Mouse (Mus musculus) urinary bladder, adult 18-20 months (tissue): ENCODE measurements around the gene Mllt6.

Source experiments
- DNase-seq, 2 experiments: peaks; one replicate each; pipeline ENCODE4 v3.0.0; 2022; ENCODE audit warnings: low spot score in 2 of 2, mixed read lengths in 2 of 2

Gene Mllt6

DNA sequence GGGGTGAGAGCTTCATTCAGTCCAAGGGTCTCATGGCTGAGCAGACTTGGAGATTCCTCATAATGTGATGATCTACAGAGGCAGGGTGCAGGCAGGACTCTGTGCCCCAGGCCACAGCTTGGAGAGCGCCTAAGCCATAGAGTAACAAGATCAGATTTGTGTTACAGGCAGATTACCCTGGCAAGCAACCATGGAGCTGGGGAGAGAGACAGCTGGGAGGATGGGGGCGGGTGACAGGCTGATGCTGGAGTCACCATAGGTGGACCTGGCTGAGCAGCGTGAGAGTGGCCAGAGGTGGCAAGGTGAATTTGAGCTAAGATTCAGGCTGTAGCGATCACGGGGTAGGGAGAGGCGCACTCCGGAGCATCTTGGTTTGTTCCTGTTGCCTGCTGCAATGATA, 4.9 kb downstream of the Mllt6 start:
- no peak for DNase-seq

DNA sequence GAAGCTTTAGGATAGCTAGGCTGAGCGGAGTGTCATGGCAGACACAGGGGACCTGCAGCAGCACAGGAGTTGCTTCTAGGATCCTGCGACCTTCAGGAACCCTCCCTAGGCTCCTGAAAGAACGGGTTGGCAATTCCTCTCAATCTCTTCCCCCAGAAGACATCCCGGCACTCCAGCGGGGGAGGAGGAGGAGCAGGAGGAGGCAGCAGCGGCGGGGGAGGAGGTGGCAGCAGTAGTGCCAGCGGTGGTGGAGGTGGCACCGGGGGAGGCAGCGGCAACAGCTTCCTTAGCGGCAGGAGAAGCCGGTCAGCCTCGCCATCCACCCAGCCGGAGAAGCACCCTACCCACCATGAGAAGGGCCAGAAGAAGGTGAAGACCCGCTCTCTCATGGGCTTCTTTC, 6.1 kb downstream of the Mllt6 start:
- DNase-seq = no peak

DNA sequence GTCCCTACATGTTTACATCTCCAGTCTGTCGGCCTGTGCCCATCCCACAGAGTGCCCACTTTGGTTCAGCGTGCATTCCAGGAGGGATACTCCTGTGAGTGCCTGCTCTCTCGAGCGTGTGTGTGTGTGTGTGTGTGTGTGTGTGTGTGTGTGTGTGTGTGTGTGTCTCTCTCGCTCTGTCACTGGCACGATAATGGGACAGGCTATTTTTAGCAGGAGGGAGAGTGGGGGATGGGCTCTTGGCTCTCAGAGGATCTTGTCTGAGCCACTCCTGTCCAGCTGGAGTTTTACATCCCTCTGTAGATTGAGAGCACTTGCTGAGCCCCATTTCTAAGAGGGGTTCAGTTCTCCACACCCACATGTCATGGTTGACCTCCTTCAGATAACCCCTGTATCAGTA, 6.6 kb downstream of the Mllt6 start:
- no peak for DNase-seq

DNA sequence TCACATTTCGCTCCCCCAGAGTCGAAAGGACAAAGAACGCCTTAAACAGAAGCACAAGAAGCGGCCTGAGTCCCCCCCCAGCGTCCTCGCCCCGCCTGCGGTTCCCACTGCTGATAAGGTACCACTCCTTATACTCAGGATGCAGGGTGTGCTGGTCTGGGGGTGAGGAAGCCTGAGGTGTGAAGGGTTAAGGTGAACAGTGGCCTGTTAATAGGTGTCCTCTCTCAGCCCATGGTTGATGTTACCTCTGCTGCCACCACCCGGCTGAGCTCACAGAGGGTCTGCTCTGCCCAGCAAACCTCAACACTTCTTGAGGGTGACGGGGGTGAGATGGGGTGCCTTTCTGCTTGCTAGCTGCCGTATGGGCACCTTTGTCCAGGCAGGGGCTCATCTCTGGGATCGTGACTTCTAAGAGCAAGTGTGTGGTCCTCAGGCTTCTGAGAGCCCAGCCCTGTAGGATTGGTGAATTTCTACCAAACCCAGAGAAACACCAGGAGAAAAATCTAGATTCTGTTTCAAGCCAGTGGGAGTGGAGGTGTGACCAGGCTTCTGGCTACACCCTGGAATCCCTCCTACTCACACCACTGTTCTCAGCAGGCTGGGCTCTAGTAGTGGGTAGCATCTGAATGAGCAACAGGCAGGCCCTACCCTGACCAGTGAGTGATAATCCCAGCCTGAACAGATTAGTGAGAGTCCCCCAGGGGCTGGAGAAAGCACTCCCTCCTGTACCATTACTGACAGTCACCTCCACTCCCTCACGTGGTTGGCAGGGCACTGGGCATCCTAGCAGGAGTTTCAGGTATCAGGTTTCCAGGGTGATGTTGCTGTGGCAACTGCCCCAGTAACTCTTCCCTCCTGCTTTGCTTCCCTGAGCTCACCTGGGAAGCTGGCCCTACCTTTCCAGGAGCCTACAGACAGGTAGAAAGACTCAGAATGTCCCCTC, 7.3 kb downstream of the Mllt6 start:
- no peak for DNase-seq

- no peak for DNase-seq
Measured at GRCm38 (mm10) chr11:97671177-97671527, 7.9 kb downstream of the Mllt6 start.

DNA sequence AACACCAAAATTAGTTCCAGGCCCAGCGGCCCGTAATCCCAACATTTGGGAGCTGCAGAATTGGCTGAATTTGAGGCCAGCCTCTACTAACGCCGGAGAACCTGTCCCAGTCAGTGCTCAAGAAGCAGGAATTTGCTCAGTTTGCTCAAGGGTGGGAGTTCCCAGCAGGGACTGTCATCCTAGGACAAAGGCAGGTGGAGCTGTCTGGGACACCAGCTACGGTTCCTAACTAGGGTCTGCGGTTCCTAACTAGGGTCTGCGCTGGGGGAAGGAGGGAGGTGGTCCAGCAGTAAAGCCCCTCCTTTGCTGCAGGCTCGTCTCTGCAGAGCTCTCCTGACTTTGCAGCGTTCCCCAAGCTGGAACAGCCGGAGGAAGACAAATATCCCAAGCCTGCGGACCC, 9.9 kb downstream of the Mllt6 start:
- DNase-seq = no peak

- no peak for DNase-seq
Measured at GRCm38 (mm10) chr11:97676050-97676754, 13.0 kb downstream of the Mllt6 start.

DNA sequence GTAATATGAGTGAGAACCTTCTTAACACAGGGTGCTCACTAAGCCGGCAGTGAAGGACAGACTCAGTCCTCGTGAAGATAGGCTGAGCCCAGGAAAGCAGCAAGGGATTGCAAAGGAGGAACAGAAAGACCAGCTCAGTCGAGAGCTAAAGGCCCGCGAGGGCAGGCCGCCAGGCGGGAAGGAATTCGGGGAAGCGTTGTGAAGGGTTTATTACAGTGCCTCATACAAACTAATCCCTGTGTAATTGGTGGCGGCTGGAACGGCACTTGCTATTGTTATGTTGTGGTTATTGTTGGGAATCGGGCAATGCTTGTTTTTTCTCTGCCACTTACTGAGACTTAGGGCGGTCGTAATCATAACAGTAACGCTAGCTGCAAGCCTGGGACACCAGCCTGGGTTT, 14.2 kb downstream of the Mllt6 start:
- no peak for DNase-seq

DNA sequence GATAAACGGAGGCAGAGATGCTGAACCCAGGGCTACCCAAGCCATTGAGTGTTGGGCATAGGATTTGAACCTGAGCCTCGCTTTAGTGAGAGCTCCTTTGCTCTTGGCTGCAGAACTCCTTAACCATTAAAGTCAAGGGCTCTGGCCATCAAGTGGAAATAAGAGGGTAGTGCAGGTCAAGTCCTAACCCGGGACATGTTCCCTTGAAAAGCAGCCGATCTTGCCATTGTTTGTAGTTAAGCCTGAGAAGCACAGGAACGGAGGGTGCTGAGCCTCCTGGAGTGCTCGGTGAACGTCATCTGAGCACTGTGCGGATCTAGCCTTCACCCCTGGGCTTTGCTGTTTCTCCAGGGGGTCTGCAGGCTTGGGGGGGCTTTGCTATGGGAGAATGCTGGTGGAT, 14.6 kb downstream of the Mllt6 start:
- no peak for DNase-seq

GRCm38 (mm10) chr11:97678301-97678700, 15.1 kb downstream of the Mllt6 start:
- DNase-seq = no peak

- no peak for DNase-seq
Measured at GRCm38 (mm10) chr11:97680430-97680829, 17.2 kb downstream of the Mllt6 start.

- DNase-seq = no peak
Measured at GRCm38 (mm10) chr11:97682504-97683055, 19.4 kb downstream of the Mllt6 start.

GRCm38 (mm10) chr11:97684063-97684680, 21.0 kb downstream of the Mllt6 start:
- no peak for DNase-seq

DNA sequence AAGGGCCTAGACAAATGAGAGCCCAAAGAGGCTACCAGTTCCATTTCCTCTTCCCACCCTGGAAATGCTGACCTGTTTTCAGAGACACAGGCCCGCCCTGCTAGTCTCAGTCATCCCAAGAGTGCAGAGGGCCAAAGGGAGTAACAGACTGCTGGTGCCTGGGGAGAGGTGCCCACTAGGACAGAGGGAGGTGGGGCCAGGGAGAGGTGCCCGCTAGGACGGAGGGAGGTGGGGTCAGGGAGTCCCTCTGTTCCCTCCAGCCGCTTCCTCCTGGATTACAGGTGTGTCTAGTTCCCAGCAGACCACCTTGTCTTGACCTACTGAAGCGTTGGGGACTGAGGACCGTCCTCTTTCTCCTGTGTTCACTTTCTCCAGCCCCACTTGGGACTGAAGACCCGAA, 21.6 kb downstream of the Mllt6 start:
- DNase-seq = no peak

GRCm38 (mm10) chr11:97685613-97686321, 22.6 kb downstream of the Mllt6 start, which contains the start of gene Cisd3:
TSS of gene Cisd3 (plus strand) at chr11:97685826.
- peak; percentile 92 to 95 for DNase-seq

DNA sequence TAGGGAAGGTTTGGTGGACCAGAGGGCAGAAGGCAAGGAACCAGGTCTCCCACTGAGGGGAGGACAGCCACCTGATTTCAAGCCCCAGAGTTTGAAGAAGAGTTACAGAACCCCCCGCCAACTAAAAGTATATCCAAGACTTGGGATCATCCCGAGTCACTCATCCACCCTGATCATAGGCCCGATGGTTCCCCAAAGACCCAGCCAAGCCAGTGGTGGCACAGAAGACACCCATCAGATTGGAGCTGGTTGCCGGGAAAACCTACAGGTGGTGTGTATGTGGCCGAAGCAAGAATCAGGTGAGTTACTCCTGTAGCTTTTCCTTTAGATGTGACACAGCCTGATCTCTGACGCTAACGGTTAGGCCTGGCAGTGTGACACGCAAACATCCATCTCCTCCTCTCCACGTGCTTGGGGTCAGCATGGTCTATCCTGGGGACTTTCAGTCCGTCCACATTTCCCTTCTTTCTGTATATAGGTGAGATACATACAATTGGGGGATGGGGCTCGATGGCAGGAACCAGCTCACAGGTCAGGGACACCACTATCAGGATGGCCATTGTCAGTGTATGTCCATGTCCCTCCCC, 23.2 kb downstream of the Mllt6 start:
- no peak for DNase-seq

DNA sequence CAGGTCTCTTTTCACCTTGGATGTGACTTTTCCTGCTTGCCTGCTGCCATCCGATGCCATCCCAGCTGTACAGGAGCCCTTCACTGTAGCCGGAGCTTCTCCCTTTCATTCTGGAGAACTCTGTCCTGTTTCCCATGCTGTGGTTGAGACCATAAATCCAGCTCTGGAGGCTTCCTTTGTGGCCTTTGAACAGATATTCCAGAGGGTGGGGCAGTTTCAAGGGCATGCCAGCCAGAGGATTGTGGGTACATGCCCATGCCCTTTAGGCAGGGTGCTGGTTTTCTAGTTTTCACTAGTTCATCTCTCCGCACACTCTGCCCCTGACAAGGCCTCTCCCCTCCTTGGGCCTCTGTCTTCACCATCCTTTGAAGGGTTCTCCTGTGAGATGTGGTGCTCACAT, 23.8 kb downstream of the Mllt6 start:
- DNase-seq = no peak

DNA sequence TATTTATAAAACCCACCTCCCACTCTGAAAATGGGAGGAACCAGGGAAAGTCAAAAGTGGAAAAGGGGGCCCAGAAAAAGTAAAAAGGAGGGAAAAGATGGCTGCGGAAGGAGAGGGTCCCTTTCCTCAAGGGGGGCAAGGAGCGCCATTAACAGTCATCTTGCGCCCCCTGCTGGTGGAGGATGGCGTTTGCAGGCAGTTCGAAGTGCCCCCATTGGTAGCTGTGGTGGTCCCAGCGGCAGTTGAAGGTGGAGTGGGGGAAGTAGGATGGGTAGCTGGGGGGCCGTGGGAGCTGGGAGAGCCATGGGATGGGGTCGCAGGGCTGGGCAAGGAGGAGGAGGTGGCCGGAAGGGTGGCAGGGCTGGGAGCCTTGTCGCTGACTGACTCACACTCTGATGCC, 26.6 kb downstream of the Mllt6 start:
- peak in 1 of 2 experiments; percentile 47 for DNase-seq

DNA sequence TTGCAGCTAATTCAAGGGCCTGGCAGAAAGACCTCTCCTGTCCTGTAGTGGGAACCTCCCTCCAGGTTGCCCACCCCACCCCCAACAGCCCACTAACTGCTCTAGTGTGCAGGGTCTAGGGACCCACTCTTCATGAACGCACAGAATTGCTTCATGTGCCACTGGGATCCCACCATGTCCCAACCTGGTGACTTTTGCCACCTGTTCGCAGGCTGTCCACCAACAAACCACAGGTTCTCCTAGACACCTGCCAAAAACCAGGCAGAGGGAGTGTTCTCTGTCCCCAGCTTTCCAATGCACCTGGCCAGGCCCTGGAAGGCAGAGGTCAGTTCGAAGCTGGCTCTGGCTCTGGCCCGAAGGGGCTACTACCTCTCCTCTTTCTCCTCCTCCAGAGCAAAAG, 31.2 kb downstream of the Mllt6 start:
- DNase-seq = no peak

DNA sequence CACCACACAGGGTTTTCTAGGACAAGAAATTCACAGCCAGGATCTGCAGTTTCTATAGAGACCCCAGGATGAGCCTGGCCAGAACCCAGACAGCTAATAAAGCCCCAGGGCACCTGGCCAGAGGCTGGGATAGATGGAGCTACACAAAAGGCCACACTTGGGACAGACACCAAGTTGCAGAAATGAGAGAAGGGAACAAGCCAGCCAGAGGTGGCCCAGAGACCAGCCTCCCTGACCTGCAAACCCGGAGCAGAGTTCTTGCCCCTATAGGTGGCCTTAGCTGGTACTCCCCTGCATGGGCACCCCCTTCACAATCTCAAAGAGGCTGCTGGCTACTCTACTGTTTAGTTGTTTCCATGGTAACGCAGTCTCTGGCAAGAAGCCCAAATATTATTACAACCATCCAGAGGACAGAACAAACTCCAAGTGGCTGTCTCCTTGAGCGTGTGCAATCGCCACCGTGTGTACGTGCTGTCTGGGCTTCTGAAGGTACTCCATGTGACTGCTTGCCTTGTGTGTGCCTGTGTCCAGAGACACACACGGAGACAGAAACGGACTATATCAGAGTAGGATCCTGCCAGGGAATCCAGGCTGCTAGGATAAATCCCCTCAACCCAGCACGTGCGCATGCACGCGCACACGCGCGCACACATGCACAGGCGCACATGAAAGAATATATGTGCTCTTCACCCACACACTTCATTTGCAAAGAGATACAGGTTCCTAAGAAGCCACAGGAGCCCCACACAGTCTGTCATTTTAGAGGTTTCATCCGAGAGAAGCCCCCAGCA, 31.9 kb downstream of the Mllt6 start:
- DNase-seq = no peak
